ENCODE assay signal across 18 mouse cellular contexts in the genomic region with DNA sequence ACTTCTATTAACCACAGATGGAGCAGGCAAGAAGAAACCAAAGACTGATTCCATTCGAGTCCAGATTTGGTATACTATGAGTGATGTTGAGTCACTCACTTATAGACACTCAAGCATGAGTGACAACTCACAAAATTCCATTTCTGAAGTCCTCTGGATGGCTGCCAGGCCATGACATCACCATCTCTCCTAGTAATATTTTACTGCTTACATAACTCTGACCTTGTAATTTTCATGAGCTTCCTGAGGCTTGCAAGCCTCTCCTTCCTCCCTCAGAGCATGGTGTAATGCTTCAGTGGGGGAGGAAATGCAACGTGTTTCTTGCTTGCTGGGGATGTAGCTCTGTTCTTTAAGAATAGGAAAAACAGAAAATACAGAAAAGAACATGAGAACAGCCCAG.
DNase-seq lines count a peak whose midpoint lies in the region; ATAC-seq and TF ChIP-seq lines count a peak whose summit lies in the region.
"Had no signal": no experiment of that assay in that cellular context is flagged by ENCODE, and none has a peak within 500 bp of the region (broad histone marks: within the 10 kb centered on the region; RNA-seq: fewer than 3 reads in every experiment).

No protein-coding gene starts in this region.

- no peak overlapping the region for H3K4me2 ChIP-seq in lung, embryonic 14.5 days
- H3K4me2 ChIP-seq: liver, embryonic 15.5 days; midbrain, embryonic 13.5 days had no signal

- 47% methylated on average over 2 of the region's 2 CpGs for WGBS in lung, embryonic 14.5 days

- intact Hi-C loops in heart, postnatal 36 days (cut with DNase I): no loop called here

- ATAC-seq in lung, embryonic 14.5 days (ENCODE audit: insufficient read depth): no peak
- ATAC-seq: activated CD4-positive, CD25-positive, alpha-beta regulatory T cell, adult 4 months; forebrain, embryonic 16.5 days; midbrain, embryonic 13.5 days; Patski had no signal

- no peaks in the 10 kb centered on the region for H3K36me3 ChIP-seq in lung, embryonic 14.5 days (ENCODE audit: insufficient read depth)
- H3K36me3 ChIP-seq: hindbrain, embryonic 10.5 days; liver, embryonic 15.5 days; midbrain, embryonic 13.5 days had no signal

- no peak overlapping the region for H3K27ac ChIP-seq in lung, embryonic 14.5 days (ENCODE audit: low read depth)
- H3K27ac ChIP-seq: hindbrain, embryonic 10.5 days; liver, embryonic 15.5 days; midbrain, embryonic 13.5 days had no signal

- H3K4me3 ChIP-seq in lung, embryonic 14.5 days (ENCODE audit: low read depth, low read length): no peak overlapping the region
- H3K4me3 ChIP-seq: hindbrain, embryonic 10.5 days; liver, embryonic 15.5 days; midbrain, embryonic 13.5 days had no signal

- no peaks in the 10 kb centered on the region for H3K4me1 ChIP-seq in lung, embryonic 14.5 days (ENCODE audit: insufficient read depth)
- H3K4me1 ChIP-seq: liver, embryonic 15.5 days; midbrain, embryonic 13.5 days had no signal

- no peak for TF ChIP-seq CTCF in lung, embryonic 14.5 days (IDR thresholded peaks at IDR 0.05; ENCODE audit: low read depth)

- H3K27me3 ChIP-seq in lung, embryonic 14.5 days (ENCODE audit: insufficient read depth, low read length): no peaks in the 10 kb centered on the region
- H3K27me3 ChIP-seq: liver, embryonic 15.5 days; midbrain, embryonic 13.5 days had no signal

- no peaks in the 10 kb centered on the region for H3K9me3 ChIP-seq in lung, embryonic 14.5 days (ENCODE audit: low read depth, low read length)
- H3K9me3 ChIP-seq: hindbrain, embryonic 10.5 days; liver, embryonic 15.5 days; midbrain, embryonic 13.5 days had no signal

- peak; percentile 36 to 94 for DNase-seq in adrenal gland, adult (ENCODE audit: inconsistent age in 2 of 2, low spot score in 1 of 2)
- DNase-seq in adrenal gland, postnatal 4 days (ENCODE audit: low spot score in 2 of 2): no peak
- peak; percentile 58 for DNase-seq in lung, embryonic 14.5 days
- DNase-seq in lung, postnatal 25 days (ENCODE audit: low spot score): no peak
- peak; percentile 43 to 45 for DNase-seq in kidney, postnatal 25 days
- DNase-seq in thymus, postnatal 25 days: no peak
- DNase-seq in MN1 (ENCODE audit: low spot score): no peak
- DNase-seq in heart, postnatal 36 days: no peak
- DNase-seq: cerebellum, adult 11-12 months; cerebellum, postnatal 36 days; heart, adult 18-20 months; thymus, postnatal 14 days had no signal

- H3K9ac ChIP-seq in lung, embryonic 14.5 days: no peak overlapping the region
- H3K9ac ChIP-seq: liver, embryonic 15.5 days; midbrain, embryonic 13.5 days had no signal

Comparison
In these comparisons a context has a peak if more than half of its experiments do, and no peak if none do; other contexts are left out.
1. DNase-seq: peak in adrenal gland, adult (2 of 2), lung, embryonic 14.5 days (single experiment) and kidney, postnatal 25 days (2 of 2); none in adrenal gland, postnatal 4 days (0 of 2), lung, postnatal 25 days (single experiment), thymus, postnatal 25 days (single experiment), MN1 (single experiment) and heart, postnatal 36 days (0 of 2).